Mouse (Mus musculus) spleen, postnatal 10 days (tissue): ENCODE data around the gene Man1a2.

Experiments
- DNase-seq, 2 experiments: peaks; one replicate each; pipeline ENCODE4 v3.0.0; 2021 to 2022; ENCODE audit warnings: low spot score in 2 of 2

Gene Man1a2

DNA sequence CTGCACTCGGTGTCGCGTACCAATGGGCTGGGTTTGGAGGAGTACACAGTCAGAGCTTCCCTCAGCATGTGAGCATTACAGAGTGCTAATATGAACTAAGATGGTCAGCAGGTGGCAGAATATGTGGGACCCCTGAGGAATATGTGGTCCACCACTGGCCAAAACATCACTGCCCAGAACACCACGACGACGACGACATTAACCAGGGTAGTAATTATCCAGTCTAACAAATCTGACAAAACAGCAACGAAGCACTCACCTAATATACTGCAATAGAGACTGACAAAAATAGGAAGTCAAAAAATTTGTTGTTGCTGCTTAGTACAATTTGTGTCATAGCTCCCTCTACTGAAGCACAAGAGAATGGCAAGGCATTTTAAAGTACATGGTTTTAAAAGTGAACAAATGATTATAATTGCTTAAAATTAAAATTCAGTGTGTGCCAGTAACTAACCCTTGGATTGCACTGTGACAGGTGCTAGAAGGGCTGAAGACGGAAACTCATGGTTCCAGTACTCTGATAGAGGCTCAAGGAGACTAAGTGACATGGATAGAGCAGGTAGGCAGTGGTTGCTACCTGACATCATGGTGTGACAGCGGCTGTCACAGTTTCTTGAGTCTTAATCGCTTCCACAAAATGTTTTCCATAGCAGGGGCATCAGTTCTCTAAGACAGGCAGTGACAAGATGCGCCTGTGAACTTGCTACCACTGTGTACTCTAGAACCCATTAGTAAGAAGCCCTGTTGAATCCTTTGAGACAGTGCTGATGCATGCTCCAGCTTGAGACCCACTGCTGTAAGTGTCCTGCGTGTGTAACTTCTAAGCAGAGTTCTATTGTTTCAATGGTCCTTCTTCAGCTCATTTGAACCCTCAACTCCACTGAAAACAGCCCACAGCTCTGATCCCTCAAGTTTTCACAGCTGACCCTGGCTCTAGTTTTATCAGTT lies 116.6 kb downstream of the Man1a2 start:
- no peak for DNase-seq

DNA sequence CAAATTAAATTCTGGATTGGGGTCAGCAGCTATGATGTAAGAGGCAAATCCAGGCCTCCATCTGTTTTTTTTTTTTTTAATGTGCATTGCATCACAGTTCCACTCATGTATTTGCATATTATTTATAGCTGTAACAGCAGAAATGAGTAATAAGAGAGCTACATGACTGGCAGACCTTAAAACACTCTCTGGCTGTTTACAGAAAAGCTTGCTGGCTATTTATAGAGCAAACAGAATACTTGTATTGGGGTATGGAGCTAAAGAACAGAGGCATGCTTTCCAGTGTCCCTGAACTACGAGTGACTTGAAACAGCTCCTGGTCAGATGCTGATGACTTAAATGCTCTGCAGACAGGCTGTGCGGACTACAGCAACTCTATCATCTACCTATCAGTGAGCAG lies 121.7 kb downstream of the Man1a2 start:
- no peak for DNase-seq

DNA sequence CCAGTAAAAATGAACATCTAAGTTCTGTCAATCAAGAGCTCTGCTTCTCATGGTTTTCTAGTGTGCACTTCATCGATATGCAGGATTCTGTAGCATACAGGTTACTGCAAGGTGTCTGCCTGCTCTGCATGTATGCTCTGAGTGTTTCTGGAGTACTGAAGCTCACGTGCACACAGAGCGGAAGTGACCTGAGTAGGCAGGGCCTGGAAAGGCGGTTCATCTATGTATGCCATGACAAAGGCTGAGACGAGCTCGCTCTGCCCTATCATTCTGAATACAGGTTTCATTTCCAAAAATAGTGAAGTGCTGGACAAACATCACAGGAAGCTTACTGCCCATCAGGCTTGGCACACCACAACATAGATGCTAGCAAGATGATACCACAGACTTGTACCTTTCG lies 122.8 kb downstream of the Man1a2 start:
- no peak for DNase-seq

DNA sequence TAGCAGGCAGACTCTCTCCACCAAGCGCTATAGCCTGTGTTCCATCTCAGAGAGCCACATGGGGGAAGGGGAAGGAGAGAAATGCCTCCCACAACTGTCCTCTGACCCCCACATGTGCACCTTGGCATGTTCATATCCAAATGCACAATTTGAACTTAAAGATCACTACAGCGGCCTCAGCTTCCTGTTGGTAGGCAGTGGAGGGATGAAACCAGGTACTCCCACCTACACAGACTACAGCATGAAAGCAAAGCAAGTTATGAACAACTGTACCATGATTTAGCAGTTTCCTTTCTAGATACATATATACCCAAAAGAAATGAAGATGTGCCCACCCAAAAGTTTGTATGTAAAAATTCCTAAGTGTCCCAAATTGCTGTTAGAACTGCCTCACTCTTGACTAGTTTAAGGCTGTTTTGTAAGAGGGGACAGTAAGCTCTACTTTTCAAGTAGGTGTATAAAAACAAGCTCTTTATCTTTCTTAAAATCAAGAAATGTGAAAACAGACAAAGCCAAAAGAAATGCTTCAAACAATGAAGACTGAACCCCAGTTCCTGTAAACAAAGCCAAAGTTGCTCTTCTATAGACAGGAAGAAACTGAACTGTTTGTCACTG lies 123.6 kb downstream of the Man1a2 start:
- no peak for DNase-seq

DNA sequence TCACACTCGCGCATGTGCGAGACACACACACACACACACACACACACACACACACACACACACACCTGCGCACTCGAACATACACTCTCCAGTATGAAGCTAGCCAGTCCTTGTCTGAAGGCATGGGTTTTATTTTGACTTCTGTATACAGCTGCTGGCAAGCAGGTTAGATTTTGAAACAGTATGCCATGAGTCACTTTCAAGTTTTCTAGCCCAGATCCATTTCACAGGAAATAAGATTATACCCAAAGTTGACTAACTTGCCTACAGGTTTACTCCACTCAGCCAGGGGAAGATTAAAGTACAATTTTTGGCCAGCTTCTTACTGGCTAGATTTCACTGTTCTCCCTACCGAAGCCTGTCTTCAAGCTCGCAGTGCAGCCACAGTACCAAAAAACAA lies 125.9 kb downstream of the Man1a2 start:
- DNase-seq = no peak

DNA sequence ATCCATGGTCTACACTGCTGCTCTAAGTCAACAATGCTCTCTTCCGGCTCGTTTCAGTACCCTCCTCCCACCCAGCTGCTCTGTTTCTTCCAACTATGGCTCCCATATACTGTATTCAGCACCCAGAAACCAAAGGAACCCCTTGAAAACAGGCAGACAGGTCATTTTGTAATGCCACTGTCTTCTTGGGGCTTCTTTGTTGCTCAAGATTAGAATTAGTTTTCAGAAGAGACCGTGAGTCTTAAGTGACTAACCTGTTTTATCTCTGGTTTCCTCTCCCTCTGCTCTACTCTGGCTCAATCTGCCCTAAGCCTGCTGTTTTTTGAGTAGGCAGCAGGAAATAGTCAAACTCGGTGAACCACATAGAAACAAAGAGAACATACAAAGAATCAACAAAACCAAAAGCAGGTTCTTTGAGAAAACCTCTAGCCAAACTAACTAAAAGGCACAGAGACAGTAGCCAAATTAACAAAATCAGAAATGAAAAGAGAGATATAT lies 127.0 kb downstream of the Man1a2 start:
- no peak for DNase-seq

DNA sequence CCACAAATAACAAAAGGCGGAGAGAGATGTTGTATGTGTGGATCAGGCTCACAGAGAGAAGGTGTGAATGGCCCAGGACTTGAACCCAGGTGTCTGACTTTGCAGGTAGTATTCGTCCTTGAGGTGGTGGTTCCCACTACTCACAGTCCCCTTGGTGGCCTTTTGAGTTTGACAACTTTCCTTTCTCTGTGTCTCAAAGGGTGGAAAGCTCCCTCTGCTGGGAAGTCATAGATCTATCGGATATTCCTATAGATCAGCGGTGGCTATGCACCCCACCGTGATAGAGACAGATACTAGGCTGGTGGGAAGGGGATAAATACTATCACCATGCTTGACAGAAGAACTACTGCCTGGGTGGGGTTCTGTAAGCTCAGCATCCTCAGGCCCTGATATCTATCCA lies 130.5 kb downstream of the Man1a2 start:
- no peak for DNase-seq

DNA sequence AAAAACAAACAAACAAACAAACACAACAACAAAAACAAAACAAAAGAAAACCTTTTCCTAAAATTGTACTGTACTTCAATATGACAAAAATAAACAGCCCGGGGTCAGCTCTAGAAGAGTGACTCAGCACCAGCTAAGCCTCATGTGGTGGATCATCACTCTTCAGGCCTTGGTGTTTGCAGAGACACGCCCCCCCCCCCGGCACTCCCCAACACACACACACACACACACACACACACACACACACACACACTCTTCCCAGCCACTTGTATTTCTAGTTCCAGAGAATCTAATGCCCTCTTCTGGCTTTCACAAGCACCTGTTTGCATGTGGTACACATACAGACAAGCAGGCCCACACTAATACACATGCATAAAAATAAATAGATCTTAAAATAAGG lies 133.1 kb downstream of the Man1a2 start:
- no peak for DNase-seq

DNA sequence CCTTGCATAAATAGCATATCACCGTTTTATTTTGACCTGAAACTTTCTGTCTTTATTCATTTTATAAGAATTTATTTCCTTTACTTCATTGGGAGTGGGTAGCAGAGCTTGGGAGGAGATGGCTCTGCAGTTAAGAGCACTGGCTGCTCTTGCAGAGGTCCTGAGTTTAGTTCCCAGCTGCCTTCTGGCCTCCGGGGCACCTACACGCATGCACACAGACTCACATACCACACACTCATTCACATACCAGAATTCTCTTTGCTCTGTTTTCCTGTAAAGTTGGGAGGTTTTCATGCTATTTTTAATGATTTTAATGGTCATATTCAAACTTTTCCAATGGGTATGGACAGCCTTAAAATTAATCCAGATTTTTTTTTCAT lies 137.4 kb downstream of the Man1a2 start:
- no peak for DNase-seq

DNA sequence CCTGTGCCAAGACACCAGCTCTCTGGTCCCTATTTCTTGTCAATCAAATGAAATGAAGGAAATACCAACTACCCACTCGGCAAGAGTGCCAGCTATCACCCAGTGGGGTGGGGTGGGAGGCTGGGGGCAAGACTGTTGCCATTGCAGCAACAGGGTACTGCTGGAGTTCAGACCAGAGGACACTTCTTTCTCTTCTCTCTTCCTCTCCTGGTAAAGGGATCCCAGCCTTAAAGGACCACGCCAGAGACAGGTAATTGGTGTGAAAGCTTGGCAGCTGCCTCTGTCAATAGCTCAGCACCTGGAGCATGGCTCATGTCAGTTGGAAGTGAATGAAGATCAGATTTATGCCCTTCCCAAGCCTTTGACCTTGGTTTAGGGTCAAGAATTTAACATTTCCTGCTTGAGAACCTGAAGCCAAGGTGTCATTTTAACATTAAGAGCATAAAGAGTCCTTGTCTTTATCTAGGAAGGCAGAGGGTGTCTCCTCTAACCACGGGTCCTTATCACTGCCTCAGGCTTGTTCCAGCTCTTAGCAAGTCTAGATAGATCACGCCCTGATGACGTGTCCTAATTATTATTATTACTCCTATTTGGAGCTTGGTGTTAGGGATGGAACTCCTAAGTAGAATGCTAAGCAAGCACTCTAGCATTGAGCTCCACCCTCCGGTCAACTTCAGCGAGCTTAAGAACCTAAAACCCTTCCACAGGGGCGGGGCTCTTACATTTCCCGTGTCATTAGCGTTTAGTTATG lies 138.0 kb downstream of the Man1a2 start:
- DNase-seq = peak in 1 of 2 experiments; percentile 35

DNA sequence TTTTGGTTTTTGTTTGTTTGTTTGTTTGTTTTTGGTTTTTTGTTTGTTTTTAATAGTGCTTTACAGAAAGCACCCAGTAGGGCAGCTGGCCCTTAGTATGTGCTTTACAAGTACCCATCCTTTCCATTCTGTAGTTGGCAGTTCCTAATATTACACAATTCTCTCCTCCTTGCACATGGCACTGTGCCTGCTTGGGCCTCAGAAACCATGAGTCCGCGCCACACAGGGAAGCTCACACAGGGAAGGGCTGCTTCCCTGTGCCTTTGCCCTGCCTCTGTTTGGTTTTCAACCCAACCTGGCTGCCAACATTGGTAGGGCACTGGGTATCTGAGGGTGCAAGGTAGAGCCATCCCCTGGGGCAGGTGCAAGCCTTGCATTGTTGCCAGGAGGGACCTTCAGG lies 148.6 kb downstream of the Man1a2 start:
- no peak for DNase-seq

DNA sequence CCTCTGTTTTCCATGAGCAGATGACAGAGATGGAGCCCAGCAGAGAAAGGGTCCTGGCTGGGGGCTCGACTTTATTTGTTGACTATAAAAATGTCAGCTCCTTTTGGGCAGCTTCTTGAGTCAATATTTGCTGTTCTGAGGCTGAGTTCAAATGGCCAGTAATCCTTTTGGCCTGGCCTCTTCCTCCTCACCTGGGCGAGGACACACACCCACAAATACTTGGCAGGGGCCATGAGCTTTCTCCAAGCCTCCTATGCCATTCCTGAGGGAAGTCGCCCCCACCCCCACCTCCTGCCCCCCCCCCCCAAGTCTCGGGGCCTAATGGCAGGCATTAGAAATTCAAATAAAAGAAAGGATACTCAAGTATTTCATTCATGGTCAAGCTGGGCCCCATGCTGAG lies 149.4 kb downstream of the Man1a2 start:
- DNase-seq = no peak

DNA sequence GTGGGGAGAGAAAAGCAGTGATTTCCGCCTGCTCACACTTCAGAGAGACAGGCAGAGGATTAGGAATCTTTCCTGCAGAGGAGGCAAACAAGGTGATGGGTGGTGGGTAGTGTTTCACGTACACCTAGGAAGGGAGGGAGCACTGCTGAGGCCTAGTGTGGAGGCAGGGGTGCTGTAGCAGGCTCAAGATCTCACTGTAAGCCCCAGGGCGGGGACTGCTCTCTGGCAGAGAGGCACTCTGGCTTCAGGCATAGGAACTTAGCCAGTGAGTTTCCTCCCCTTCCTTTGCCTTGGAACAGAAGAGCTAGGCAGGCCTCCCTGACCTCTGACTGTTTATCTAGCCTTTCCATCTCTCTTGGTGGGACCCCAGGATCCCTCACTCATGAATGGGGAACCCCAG lies 150.0 kb downstream of the Man1a2 start:
- no peak for DNase-seq

DNA sequence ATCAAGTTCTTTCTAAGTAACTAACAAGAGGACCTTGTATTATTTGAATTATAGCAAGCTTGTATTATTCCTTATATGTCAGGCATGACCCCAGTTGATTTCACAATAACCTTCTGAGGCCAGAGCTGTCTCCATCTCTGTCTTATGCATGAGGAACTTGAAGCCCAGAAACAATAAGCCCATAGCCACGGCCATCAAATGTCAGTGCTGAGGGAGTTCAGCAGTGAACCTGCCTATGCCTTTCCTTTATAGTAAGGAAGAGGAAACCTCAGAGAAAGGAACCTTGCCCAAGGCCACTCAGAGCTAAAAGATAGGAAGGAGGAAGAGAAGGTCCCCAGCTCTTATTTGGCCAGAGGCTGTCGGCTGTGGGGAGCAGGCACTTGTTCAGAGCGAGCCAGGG lies 150.9 kb downstream of the Man1a2 start:
- DNase-seq = no peak

DNA sequence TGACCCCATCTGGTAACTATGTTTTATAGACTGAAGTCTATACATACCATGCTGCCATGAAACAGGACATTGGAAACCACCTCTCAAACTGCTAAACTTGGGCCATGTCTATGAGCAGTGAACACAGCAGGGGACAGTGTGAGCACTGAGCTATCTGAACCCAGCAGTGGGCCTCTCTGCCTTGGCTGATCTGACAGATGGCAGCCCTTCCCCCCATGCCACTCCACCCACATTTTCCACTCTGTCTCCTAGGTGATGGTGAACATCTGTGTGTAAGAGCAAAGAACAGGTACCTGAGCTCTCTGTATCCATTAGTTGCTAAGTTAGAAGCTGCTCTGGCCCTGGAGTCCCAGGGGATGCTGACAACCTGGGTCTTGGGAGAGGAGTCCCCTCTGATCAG lies 151.9 kb downstream of the Man1a2 start:
- DNase-seq = no peak

DNA sequence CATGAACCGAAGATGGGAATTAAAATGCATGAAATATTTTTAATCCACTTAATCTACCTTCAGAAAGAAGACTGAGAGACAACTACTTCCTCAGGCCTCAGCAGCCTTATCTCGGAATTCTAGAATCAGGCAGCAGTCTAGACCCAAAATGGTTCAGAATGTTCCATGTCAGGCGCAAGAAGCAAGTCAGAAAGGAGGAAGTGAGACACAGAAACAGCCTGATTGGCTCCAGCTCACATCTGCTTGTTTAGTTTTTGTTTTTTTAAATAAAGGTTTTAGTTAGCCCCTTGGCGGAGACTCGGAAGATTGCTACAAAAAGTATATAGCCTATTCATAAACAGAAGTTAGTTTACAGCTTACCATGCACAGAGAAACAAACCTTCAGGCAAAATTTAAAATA lies 154.4 kb downstream of the Man1a2 start:
- no peak for DNase-seq

DNA sequence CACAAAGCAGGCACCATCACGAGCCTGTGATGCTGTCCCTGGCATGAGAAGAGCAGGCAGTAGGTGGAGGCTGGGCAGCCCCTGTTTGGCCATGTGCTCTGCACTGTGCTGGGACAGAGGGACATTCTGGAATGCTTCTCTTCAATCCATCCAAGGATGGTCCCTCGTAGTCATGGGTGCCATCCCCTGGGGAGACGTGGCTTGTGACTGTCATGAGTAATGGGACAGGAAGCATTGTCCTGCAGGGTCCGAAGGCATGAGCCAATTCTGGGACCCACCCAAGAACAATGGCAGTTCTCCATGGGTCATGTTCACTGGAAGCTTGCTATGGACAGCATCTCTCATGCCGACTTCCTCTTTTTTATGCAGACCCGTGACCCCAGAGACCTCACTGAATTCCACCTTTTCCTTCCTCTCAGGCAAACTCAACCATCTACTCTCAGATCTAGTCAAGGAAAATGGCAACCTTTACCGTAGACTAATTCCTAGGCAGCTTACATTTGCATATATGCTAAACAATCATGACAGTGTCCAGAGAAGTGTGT lies 155.0 kb downstream of the Man1a2 start:
- DNase-seq = no peak

DNA sequence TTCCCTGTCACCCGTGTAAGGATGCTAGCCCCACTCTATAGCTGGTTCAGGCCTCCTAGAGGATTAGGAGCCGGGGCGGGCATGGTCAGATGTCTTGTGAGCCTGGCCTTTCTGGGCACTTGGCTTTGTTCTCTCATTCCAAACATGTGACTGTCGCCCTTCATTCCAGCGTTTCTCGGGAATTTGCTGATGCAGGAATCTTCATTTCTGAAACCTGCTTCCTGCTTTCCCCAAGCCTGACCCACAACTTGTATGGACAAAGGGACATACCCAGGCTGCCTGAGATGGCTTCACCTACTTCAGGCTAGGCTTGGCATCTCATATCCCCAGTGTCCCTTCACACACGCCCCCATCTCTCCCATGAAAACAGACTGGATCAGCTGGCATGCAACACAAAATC lies 162.6 kb downstream of the Man1a2 start:
- DNase-seq = no peak

DNA sequence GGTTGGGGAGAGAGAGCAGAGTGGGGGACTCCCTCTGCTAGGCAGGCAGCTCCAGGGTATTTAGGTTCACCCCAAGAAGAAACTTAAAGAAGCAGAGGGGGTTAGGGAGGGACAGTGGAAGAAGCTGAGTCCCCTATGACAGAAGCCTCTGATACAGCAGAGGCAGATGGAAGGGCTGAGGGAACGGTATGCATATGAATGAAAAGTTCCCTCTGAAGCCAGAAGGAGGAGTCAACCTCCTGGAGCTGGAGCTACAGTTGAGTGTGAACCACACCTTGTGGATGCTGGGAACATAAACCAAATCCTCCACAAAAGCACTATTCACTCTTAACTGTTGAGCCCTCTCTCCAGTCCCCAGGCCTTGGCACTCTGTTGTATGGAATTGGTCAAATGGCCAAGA lies 163.7 kb downstream of the Man1a2 start:
- DNase-seq = no peak

DNA sequence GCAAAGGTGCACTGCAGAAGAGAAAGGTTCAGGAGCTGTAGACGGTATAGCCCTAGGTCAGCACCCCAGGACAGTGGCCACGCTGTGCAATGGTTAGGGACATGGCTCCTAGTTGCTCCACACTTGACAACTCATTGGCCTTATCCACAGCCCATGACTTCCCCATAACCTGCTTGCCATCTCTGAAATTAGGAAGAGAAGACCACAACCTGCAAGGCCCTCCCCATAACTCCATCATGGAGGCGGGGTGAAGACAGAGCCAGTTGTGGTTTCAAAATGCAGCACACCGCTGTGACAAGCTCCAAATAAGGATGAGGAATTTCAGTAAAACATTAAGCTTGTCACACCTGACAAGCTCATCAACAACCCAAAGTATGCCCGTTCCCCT lies 169.6 kb downstream of the Man1a2 start:
- no peak for DNase-seq

DNA sequence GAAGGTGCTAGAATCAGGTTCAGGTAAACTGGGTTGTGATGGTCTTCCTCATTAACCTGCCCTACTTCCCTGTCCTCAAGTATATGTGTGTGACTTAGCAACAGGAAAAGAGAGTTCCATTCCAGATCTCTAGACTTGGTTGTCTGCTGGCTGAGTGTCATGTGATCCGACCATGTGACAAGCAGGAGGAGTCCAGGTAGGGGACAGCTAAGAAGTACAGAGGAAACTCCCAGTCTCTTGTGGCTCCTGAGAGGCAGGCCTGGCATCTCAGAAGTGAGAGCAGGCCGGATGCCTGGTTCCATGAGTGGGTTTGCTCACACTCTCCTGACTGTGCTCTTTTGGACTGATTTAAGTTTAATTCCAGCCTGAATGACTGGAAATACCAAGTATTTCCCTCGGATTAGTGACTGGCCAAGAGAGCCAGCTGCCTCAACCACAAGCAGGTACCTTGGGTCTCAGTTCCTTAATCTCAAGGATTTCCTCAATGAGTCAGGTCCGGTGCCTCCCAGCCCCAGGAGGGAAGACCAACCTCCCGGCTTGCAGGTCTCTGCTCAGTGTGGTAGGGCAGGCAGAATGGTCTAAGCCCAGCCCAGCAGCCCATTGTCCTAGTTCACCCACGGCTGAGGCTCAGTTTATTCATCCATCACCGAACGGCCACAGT lies 170.1 kb downstream of the Man1a2 start:
- DNase-seq = no peak
